Mouse (Mus musculus) heart, postnatal 4 days (tissue): Measurements from ENCODE around the gene Ldhb. TPM values are rescaled to one million over a fixed set of nuclear protein-coding genes. Genes with fewer than 3 reads are reported as not detected.
"Not testable (repeated sequence)": the region's sequence is repeated elsewhere in the genome, so short reads cannot be mapped to it uniquely, and the experiment has no call there.

Experiments used
- DNase-seq: peaks from one replicate; pipeline ENCODE4 v3.0.0; 2021
- total RNA-seq, 2 experiments: library from RNA; stranded (reverse); gene quantifications; 2 replicates each; pipeline ENCODE4 v1.2.3; 2021

Ldhb gene
- total RNA-seq = 1,000 to 10,000 TPM; 1,364 to 1,397 TPM

DNA sequence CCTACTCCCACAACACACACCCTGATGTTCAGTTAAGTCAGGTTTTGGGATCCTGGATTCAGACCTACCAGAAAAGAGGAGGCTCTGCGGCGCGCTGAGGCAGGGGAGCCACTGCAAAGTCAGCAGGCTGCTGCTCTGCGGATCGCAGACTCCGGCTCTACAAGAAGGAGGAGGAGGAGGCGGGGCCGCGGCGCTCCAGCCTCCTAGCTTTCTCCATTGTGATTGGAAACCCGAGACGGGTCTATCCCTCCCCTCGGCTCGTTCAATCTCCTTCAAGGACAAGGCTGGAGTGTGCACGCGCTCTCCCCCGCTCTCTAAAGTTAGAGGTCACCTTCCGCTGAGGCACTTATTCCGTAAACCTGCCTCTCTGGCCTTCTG is at the start of gene Ldhb:
Gene Ldhb, minus strand, starts transcription at position 173 of the 378 bp plus-strand sequence.
- DNase-seq = peak; percentile 90

DNA sequence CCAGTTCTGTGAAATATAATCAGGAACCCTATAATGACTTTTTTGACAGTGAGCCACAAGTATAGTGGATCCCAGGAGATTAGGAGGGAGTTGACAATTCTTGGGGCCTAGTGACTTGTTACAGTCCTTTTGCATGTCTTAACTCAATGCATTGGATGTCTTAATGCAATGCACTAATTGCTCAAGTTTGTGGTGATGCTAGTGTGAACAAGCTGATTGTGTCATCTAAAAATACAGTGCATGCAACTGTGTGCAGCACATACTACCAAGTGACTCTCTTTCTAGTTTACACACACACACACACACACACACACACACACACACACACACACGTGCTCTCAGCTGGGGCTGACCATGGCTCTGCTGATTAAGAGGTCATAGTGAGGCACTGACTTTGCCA is 48.2 kb upstream of the Ldhb start:
- no peak for DNase-seq

DNA sequence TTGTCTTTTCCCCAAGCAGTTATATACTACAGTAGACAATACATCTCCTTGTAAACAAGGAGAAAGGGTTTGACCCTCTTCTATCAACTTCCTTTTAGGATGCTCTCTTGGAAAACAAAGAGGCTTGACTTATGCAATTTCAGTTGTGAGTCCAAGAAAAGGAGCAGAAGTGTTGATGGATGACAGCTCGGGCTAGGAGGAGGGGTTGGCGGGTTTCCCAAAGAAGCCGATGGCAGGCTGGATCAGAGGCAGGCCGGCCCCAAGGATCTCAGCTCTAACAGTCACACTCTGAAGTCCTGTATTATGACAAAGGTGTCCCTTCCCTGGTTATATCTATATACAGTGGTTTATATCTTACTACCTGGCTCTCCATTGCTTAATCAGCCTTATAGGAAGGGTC is 43.7 kb upstream of the Ldhb start:
- DNase-seq = peak; percentile 58

DNA sequence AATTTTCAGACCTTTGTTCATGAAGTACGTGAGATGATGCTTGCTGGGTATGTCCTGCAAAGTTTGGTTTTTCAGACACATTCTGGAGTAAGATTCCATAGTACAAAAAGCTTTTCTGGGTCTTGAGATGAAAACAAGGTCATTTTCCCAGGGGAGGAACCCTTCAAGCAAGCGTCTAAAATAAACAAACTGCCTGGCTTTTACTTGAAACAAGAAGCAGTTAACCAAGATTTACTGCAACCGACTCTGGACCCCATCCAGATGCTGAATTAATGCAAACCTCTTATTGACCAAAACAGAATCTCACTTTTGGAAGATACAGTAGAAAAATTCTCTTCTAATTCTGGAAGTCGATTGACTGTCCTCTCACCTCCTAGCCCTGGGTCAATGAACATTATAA is 43.1 kb upstream of the Ldhb start:
- no peak for DNase-seq

DNA sequence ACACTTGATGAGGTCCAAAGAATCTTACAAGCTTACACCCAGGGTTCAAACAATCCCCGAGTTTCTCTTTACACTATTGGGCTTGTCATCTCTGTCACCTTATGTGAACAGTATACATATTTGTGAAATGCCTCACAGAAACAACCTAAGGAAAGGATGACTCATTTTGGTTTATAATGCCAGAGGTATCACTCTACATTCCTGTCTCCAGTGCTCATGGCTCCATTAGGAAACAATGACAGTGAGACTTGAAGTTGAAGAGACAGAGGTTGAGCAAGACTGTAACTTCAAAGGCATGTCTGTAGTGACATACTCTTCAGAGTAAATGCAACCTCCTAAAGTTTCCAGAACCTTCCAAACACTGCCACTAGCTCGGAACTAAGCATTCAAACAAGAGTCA is 40.6 kb upstream of the Ldhb start:
- no peak for DNase-seq

DNA sequence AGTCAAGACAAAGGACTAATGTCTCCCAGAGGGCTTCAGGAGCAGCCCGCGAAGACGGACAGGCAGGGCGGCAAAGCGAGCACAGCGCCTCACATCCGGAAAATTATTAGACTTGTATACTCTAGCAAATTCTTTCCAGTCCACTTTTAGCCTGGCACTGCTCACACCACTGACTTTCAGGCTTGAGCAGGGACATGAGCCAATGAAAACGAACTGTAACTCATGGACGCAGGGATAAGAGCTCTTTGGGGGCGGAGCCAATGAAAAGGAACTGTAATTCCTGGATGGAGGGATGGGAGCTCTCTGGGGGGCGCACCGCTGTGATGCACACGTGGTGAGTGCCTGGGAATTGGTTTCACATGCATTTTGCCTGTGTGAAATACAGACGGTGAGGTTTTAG is 37.4 kb upstream of the Ldhb start:
- peak; percentile 44 for DNase-seq

DNA sequence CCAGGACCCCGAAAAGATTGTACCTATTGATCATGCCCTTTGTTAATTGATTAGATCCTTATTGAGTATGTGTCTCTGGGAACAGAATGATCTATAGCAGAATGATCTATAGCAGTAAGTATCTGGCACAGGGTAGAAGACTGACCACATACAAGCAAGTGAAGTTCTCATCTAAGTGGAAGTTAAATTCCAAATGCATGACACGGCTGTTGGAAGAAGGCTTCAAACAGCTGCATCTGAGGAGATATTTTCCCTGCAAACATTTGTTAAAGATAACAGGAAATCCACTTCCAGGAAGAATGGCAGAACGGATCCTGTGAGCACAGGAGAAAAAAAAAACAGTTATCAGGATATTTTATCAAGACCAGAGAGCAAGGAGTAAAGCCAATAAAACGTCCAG is 35.9 kb upstream of the Ldhb start:
- no peak for DNase-seq

DNA sequence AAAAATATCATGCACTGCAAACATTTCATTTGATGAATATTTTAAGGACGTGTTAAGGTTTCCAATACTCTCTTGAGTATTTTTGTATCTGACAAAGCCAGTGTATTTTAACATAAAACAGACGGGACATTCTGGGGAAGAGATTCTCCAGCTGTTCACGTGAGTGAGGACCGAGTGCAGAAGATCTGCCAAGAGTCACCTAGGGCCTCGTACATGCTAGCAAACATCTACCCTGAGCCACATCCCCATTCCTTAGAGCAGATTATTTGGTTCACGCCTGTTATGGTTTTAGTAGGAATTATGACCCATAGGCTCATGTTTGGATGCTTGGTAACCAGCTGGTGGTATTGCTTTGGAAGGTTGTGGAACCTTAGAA is 35.0 kb upstream of the Ldhb start:
- no peak for DNase-seq

DNA sequence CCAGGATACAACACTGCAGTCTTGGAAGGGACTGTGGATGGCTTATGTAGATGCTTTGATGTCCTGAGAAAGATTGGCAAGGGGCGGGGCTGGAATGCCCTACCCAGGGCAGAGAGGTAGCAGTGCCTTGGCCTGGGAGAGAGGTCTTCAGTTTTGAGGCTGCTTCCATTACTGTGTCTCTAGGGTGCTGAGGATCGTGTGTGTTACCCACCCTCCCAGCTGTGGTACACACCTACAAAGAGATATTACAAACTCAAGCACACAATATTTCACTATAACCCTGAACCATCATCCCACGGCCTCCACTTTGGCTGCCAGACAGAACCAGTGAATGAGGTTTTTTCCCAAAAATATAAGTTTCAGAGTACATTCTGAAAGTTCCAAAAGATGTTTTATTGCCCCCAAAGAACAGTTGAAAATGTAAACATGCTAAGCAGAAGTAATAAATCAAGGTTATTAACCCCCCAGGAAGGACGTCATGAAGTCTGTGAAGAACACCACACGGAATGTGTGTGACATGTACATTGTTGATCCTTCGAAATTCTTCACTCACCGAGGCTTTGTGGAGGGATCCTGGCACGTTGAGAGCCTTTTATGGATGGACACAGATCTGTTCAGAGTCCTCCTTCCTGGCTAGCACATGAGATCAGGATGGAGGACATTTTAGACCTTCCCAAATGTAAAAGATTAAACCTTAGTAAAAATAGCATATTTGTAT is 34.5 kb upstream of the Ldhb start:
- DNase-seq = no peak

DNA sequence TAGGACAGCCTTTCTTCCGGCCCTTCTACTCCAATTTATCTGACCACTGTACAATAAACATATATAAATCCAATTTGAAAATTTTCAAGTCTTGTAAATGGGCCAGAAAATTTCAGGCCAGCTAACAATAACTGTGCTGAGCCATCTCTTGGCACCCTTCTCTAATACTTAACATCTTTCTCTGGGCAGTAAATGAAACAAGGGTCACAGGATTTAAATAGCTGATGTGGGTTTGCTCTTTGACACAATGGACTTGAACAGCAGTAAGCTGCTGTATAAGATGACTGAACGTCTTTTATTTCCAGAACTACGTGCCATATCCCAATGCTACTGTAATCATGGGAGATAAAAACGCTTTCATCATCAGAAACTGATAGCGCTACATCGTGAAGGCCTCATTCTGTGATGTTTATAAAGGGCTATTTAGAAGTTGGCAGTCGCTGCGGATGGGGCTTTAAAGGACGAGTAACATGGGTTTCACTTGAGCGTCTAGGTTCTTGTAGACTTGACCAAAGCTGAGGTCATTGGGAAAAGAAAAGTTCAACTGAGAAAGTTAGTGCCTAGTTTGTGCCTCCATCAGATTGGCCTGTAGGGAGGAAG is 32.9 kb upstream of the Ldhb start:
- DNase-seq = no peak

DNA sequence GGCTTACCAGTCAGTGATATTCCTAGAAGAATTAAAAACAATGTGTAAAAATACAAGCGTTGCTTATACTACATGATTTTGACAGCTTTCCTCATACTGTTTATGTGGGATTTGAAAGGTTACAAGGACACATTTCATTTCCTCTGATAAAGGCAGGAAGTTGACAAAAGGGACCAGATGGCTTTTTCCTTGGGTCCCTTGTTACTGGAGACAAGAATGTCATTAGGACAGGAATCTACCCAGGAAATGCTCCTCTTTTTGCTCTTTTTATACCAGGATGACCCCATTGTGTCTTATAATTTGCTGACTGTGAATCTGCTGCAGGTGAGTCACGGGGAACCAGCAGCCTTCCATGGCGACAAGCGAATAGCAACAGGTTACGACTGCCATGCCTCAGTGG is 32.4 kb upstream of the Ldhb start:
- DNase-seq = no peak

DNA sequence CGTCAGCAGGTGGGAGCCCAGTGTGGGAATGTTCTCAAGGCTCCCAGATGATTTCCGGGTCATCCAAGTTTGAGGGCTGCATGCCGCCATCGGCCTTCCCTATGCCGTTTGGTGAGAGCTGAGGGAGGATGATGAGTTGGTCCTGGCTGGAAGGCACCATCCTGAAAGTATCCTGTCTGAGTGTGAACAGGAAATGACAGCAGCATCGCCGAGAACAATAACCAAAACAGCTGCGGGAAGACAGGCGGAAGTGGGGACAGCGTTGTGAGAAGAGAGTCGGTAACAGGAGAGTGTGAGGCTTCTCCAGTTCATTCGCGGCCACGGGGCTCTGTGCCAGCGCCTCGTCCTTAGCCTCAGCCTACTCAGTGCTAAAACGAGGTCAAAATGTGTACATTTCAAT is 30.7 kb upstream of the Ldhb start:
- DNase-seq = peak; percentile 67

DNA sequence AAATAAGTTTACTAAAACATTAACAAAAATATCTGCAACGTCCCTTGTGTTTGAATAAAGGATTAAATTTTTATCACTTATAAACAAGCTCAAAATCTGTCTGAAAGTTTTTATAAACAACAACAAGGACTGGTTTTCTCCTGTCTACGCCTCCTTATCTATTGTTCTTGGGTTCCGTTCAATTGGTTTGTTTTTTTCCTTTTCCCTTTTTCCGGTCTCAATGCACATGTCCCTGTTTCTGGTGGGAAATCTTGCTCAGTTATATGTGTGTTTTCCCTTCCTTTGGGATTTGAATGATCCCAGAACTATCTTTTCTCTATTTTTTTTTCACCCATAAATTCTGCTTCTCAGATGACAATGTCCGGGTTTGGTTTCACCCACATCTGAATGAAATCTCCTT is 25.7 kb upstream of the Ldhb start:
- no peak for DNase-seq

DNA sequence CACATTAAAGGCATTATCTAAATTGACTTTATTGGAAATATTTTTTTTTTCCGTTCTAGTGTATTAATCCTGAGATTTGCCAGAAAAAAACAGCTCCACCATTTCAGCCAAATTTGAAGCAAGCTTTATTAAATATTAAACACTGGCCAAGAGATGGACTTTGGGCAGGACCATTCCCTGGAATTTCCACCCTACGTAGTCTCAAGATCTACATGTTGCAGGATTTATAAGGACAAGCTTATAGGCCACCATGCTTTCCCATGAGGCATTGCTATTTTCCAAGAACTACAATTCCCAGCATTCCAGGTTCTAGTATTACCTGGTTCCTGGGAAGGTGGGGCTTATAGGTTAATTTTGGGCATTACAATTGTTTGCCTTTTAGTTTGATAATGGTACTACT is 24.9 kb upstream of the Ldhb start:
- DNase-seq = no peak

DNA sequence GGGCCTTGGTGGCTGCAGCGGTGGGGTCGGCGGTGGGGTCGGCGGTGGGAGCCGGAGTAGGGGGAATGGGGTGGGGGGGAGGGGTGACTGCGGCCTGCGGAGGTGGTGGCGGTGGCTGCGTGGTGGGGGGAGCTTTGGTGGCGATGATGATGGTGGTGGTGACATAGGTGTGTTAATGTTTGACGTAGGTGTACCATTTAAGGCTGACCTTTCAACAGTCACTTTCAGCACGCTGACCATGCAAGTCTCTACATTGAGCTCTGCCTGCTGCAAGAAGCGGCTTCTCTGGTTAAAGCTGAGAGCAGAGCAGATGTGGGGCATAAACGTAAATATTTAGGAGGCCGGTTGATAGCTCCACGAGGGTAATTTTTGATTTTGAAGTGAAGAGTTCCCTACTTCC is 24.4 kb upstream of the Ldhb start:
- DNase-seq = no peak

DNA sequence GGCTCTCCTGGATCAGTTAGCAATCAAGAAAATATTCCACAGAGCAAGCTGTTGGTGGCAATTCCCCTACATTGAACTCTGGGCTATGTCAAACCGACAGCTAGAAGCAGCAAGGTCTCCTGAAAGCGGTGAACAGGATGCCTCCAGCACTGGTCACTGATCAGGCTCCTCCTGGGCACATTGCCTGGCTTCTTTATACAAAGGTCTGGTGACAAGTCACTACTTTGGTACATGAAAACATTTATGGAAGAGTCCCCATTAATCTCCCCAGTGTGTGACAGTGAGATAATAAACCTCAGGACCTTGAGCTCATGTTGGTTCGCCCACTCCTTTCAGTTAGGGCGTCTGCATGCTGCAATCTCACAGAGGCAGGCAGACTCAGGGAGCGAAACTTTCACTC is 22.6 kb upstream of the Ldhb start:
- DNase-seq = no peak

DNA sequence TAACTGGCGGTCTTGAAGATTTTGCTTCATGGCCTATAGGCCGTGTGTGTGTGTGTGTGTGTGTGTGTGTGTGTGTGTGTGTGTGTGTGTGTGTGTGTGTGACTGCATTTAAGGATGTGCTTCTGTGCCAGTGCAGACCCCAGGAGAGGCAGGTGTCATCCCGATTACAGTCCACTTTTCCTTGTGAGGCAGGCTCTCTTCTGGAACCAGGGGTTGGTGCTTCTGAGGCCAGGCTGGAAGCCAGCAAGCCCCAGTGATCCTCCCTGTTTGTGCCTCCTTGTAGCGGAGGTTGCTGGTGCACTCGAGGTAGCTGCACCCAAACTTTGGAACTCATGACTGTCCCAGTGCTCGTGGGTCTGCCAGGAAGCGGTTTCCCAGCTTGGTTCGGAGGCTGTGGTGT is 21.9 kb upstream of the Ldhb start:
- DNase-seq = no peak

DNA sequence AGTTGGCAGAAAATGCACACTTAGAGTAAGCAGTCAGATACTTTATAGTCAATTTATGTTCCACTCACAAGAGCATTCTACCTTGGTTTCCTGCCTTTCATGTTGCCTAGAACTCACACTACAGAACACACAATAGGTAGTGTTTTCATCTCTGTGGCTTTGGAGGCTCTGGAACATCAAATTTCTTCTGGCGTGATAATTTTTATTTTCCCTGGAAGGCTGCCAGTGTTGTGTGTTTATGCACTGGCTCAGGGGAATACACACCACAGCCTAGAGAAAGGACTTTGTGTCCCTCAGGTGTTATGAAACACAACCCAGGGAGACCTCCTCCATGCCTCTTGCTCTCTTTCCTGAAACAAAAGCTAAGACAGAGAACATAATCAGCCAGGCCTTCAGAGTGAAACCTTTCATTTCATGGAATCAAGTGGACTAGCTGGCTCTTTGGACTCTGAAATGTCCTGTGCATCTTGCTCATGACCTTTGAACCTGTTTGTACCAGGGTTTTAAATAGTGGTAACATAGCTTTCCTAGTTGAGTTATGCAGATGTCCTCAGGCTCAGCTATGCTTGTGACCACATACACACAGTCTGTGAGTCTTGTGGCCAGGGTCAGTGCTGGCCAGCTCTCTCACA is 20.3 kb upstream of the Ldhb start:
- DNase-seq = no peak

DNA sequence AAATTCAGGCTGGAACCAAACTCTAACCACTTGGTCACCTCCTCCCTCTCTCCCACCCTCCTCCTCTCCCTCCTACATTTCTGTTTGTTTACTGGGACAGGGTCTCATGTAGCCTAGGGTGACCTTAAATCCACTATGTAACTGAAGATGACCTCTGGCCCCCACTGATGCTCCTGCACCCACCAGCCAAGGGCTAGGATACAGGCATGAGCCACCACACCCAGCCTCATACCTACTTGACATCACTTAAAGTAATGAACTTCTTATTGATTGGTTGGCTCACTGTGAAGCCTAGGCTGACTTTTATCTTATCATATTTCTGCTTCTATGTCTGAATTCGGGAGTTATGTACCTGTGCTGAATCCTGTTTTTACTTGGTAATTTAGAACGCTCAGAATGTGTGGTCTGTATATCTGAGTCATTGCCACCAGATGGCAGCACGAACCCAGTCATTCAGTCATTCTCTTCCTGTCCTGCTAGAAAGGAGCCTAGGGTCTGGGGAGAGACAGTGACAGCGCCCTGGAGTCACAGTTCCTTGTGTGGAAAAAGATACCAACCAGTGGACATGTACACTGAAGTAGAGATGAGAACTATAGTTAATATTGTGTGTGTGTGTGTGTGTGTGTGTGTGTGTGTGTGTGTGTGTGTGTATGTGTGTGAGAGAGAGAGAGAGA is 17.0 kb upstream of the Ldhb start:
- DNase-seq = peak; percentile 83

DNA sequence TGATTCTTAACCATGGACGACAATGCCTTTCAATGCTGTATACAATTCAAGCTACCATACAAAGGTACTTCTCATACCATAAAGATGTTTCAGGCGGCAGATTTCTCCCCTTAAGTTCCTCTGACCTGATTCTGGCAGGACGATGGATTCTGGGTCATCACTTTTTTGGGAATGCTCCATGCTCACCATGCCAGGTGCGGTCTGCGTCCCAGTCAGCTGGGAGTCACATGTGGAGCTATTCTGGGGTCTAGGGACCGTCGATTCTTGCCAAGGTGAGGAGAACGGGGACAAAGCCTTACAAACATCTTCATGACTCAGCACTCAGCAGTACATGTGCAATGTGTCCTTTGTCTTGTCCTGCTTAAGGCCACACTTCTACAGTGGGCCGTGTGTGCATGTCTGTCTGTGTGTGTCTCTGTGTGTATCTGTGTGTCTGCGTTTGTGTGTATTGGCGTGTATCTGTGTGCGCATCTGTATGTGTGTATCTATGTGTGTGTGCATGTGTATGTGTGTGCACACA is 13.9 kb upstream of the Ldhb start:
- DNase-seq = no peak

DNA sequence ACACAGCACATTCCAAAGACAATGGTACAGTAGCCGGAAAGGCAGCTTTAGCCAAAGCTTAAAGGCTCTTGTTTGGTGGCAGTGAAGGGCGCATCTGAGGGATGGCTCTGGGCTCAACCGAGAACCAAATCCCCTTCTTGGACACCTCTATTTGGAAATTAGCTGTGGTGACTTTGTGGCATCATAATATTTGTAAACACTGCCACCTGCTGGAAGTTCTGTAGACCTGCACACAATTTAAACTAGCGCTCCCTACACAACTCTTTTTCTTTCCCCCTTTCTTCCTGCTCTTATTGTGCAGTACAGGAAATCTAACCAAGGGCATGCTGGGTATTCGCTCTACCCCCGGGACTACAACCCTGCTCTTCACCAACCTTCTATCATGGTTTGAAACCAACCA is 11.4 kb upstream of the Ldhb start:
- peak; percentile 37 for DNase-seq

DNA sequence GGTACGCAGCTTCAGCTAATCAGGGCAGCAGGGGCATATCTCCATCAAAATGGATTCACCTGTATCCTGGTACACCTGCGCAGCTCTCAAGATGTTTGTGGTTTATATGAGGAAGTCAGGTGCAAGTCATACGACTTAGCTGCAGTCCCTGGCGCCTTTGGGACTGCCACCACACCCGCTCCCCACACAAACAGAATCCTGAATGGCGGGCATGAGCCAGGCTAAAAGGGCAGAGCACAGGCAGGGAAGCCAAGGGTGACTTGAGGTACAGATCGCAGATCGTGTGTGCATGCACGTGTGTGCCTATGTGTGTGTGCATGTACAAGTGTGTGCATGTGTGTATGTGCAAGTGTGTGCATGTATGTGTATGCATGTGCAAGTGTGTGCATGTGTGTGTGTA is 7.6 kb upstream of the Ldhb start:
- not testable (repeated sequence) for DNase-seq

DNA sequence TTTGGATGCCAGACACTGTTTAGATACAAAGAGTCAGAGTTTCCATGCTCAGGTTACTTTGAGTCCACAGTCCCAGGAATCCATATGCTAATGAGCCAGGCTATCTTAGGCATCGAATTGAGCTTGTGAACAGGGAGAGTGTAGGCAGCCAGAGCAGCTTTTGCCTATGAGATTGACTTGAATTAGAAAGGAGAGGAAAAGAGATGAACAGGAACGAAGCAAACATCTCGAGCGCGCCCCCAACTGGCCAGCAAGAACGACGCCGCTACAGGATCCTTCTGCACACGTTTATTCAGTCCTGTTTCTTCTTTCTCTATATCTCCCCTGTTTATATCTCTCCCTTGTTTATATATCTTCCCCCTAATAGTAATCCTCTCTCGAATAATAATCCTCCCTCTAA is 7.2 kb upstream of the Ldhb start:
- peak; percentile 70 for DNase-seq

DNA sequence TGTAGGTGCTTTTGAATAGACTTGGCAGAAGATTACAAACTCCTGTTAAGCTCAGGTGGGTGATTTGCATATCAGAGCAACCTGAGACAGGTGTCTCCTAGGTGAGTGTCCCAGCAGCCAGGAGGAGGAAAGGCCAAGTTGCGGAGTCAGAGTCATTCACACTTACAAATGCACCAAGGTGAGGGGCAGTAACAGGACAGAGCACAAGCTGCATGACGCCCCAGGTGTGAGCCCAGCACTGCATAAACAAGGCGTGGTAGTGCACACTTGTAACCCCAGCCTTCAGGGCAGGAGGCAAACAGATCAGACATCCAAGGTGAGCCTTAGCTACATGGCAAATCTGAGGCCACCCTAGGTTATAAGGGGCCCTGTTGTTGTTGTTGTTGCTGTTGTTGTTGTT is 5.1 kb upstream of the Ldhb start:
- DNase-seq = no peak
